Mouse (Mus musculus) G1E (cell line): ENCODE results near the gene Chd4. TPM values are rescaled to one million over a fixed set of nuclear protein-coding genes. Genes with fewer than 3 reads are reported as not detected.

ENCODE experiments used
- ATAC-seq: 2 replicates; pipeline ENCODE4 v1.8.0; 2016; ENCODE audit warnings: mild to moderate bottlenecking; ENCODE audit not compliant: insufficient number of reproducible peaks, poor library complexity, low FRiP score, severe bottlenecking; ENCODE audit errors: extremely low read depth
- DNase-seq: peaks from one replicate; pipeline ENCODE4 v3.0.0; 2012; ENCODE audit warnings: low spot score
- H3K27me3 ChIP-seq: 2 replicates; pipeline ENCODE4 v1.6.1; 2012; ENCODE audit warnings: mild to moderate bottlenecking, low read length, inconsistent platforms; ENCODE audit not compliant: insufficient read depth
- H3K36me3 ChIP-seq: replicated peaks from 2 replicates; pipeline ENCODE3; 2012; ENCODE audit warnings: mild to moderate bottlenecking, inconsistent platforms
- H3K4me1 ChIP-seq: 2 replicates; pipeline ENCODE4 v1.6.1; 2012; ENCODE audit warnings: low read depth, low read length, inconsistent platforms, mixed read lengths; ENCODE audit not compliant: insufficient read depth
- H3K4me3 ChIP-seq: 2 replicates; pipeline ENCODE4 v1.5.1; 2012; ENCODE audit warnings: low read depth, mild to moderate bottlenecking, inconsistent platforms, low read length, moderate library complexity, mixed read lengths
- H3K9me3 ChIP-seq: replicated peaks from 2 replicates; pipeline ENCODE4 v1.6.1; 2012; ENCODE audit warnings: inconsistent platforms
- CTCF ChIP-seq: IDR thresholded peaks from 2 replicates; pipeline ENCODE4 v1.5.1; 2012; ENCODE audit warnings: low read depth, low read length, inconsistent platforms, mixed read lengths
- GATA1 ChIP-seq: IDR thresholded peaks from 2 replicates; pipeline ENCODE4 v1.6.1; 2012; ENCODE audit warnings: borderline replicate concordance, low read length, inconsistent platforms, mixed read lengths
- GATA2 ChIP-seq: IDR thresholded peaks from 2 replicates; pipeline ENCODE4 v1.6.1; 2012; ENCODE audit warnings: low read depth, low read length, inconsistent platforms, borderline replicate concordance
- POLR2AphosphoS5 ChIP-seq: IDR thresholded peaks from 2 replicates; pipeline ENCODE4 v1.6.1; 2012; ENCODE audit warnings: low read depth, low read length, inconsistent platforms; ENCODE audit not compliant: insufficient replicate concordance
- TAL1 ChIP-seq: conservative IDR thresholded peaks from 2 replicates; pipeline ENCODE4 v1.6.1; 2012; ENCODE audit warnings: low read depth, low read length, inconsistent platforms, mixed read lengths
- polyA plus RNA-seq: library from polyadenylated mRNA; stranded (reverse); fragments of >175 nt; gene quantifications from 2 replicates; pipeline ENCODE4 v1.2.3, GENCODE M21; 2012
- total RNA-seq, 2 experiments: library from RNA; stranded (forward) in 1 of 2; stranded (reverse) in 1 of 2; fragments of 200-1000 nt in 1 of 2; fragments of >200 nt in 1 of 2; fragmentation: Nextera tagmentation in 1 of 2; gene quantifications; 2 replicates each; pipeline ENCODE4 v1.2.3; 2014 to 2017

The Chd4 gene
- total and polyA plus RNA-seq, 3 experiments: 219 to 362 (median 241) TPM

GRCm38 (mm10) chr6:125090341-125091085 lies 5.3 kb upstream of the Chd4 start:
- H3K27me3 ChIP-seq: no peaks in the 10 kb centered on the region
- ATAC-seq (no peak), DNase-seq (no peak)
- no peaks in the 10 kb centered on the region for H3K36me3 ChIP-seq
- H3K4me1 ChIP-seq: peaks cover 57% of the 10 kb centered on the region
- H3K4me3 ChIP-seq: peak overlapping the region; percentile 59; the same call in 1 of the 2 replicates
- TF ChIP-seq GATA1 (no peak), TAL1 (no peak), GATA2 (no peak), POLR2AphosphoS5 (no peak), CTCF (no peak)
- H3K9me3 ChIP-seq: no peaks in the 10 kb centered on the region

GRCm38 (mm10) chr6:125092372-125092771 lies 3.4 kb upstream of the Chd4 start:
- no peaks in the 10 kb centered on the region for H3K27me3 ChIP-seq
- H3K36me3 ChIP-seq: peaks cover 5% of the 10 kb centered on the region
- no peak overlapping the region for H3K4me3 ChIP-seq
- DNase-seq (no peak), ATAC-seq (no peak)
- H3K4me1 ChIP-seq: peaks cover 68% of the 10 kb centered on the region
- no peaks in the 10 kb centered on the region for H3K9me3 ChIP-seq
- TF ChIP-seq GATA1: no peak
- TF ChIP-seq GATA2: no peak
- TF ChIP-seq POLR2AphosphoS5: no peak

GRCm38 (mm10) chr6:125094843-125095242 lies 938 bp upstream of the Chd4 start:
- DNase-seq (no peak), ATAC-seq (no peak)
- TF ChIP-seq CTCF (no peak), POLR2AphosphoS5 (no peak), GATA2 (no peak), TAL1 (no peak), GATA1 (no peak)

GRCm38 (mm10) chr6:125096279-125096596 lies 457 bp downstream of the Chd4 start:
- no peak for TF ChIP-seq POLR2AphosphoS5
- no peak for TF ChIP-seq CTCF
- TF ChIP-seq TAL1: no peak
- TF ChIP-seq GATA2: no peak
- no peak for TF ChIP-seq GATA1
- DNase-seq: peak; percentile 46
- Histone ChIP-seq H3K36me3 (peaks cover 43% of the 10 kb centered on the region), H3K27me3 (no peaks in the 10 kb centered on the region), H3K9me3 (no peaks in the 10 kb centered on the region), H3K4me3 (peak overlapping the region; percentile 91), H3K4me1 (peaks cover 70% of the 10 kb centered on the region)
- ATAC-seq: no peak

More at GRCm38 (mm10) chr6:125094843-125095242, 938 bp upstream of the Chd4 start:
- Histone ChIP-seq H3K27me3 (no peaks in the 10 kb centered on the region), H3K9me3 (no peaks in the 10 kb centered on the region), H3K36me3 (peaks cover 29% of the 10 kb centered on the region), H3K4me3 (no peak overlapping the region), H3K4me1 (peaks cover 69% of the 10 kb centered on the region)

GRCm38 (mm10) chr6:125096597-125097345 lies 990 bp downstream of the Chd4 start:
- Histone ChIP-seq H3K4me1 (peaks cover 71% of the 10 kb centered on the region), H3K9me3 (no peaks in the 10 kb centered on the region), H3K27me3 (no peaks in the 10 kb centered on the region), H3K36me3 (peaks cover 49% of the 10 kb centered on the region), H3K4me3 (peak overlapping the region; percentile 91)
- no peak for TF ChIP-seq CTCF
- TF ChIP-seq GATA2: no peak
- no peak for TF ChIP-seq TAL1
- TF ChIP-seq POLR2AphosphoS5: no peak
- no peak for TF ChIP-seq GATA1
- DNase-seq (peak; percentile 87), ATAC-seq (peak; percentile 17; the same call in 1 of the 2 replicates)

GRCm38 (mm10) chr6:125097346-125097689 lies 1.5 kb downstream of the Chd4 start:
- Histone ChIP-seq H3K4me3 (peak overlapping the region; percentile 91), H3K9me3 (no peaks in the 10 kb centered on the region), H3K27me3 (no peaks in the 10 kb centered on the region; the same call in 1 of the 2 replicates), H3K36me3 (peaks cover 54% of the 10 kb centered on the region), H3K4me1 (peaks cover 73% of the 10 kb centered on the region)
- no peak for TF ChIP-seq POLR2AphosphoS5
- TF ChIP-seq GATA2: no peak
- TF ChIP-seq TAL1: no peak
- no peak for TF ChIP-seq GATA1
- TF ChIP-seq CTCF: no peak
- peak; percentile 35 for DNase-seq
- ATAC-seq: no peak
